Mouse (Mus musculus): ENCODE data around the gene C1s2.

DNA sequence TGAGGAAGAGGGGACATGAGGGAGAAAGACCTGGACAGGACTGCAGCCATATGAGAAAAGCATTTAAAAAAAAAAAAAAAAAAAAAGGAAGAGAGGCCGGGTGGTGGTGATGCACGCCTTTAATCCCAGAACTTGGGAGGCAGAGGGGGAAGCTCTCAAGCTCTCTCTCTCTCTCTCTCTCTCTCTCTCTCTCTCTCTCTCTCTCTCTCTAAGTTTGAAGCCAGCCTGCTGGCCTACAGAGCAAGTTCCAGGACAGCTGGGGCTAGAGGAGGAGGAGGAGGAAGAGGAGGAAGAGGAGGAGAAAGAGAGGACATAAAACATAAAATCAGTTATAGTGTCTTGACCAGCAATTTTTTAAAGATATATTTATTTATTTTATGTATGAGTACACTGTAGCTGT lies 22.2 kb upstream of the C1s2 start:
- TF ChIP-seq CTCF (conservative IDR thresholded peaks at IDR 0.05; ENCODE audit: low read length), result no peak
- TF ChIP-seq POU5F1 (IDR thresholded peaks at IDR 0.05; ENCODE audit: borderline replicate concordance, low read length), result no peak
